Comparison of ENCODE assay signal across 8 mouse cellular contexts in the genomic region with DNA sequence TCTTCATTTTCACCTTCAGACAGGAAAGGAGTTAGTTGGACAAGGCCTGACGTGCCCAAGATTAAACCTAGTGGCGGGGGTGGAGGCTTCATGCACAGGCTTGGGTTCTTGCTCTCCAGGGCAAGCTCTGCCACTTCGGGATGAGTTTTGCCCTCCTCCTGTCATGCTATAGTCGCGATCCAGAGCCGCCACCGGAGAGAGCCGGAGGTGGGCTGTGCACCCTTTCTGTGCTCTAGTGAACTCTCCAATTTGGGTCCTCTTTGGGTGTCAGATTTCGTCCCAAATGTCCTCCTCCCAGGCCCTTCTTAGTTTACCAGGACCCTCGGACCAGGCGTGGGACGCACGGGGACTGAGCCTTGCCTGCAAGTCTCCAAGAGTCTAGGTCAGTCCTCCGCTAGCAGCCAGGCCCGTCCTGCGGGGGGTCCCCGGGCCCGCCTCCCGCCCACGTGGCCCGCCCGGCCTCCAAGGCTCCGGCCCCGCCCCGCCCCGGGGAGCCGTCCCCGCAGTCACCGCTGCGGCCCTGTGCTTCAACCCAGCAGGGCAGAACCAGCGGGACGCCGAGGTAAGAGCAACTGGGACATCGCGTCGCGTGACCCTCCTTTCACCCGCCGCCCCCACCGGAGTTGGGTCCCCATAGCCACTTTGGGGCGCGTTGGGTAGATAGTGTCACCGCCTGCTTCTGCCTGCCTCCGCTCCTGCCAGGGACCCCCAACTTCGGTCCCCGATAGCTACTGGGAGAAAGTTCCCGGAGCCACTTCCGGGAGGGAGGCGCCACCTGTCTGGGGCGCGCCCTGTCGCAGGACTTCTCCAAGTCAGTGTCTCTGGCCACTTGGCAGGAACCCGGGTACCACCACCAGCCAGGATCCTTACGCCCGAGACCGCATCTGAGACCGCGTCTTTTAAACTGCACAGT. TPM values are rescaled to one million over a fixed set of nuclear protein-coding genes. Genes with fewer than 3 reads are reported as not detected.
DNase-seq lines count a peak whose midpoint lies in the region; ATAC-seq and TF ChIP-seq lines count a peak whose summit lies in the region.

TSS of gene Arhgef3 (plus strand) at position 538 of the 913 bp plus-strand sequence.

- no peak for TF ChIP-seq CTCF in ES-Bruce4 (IDR thresholded peaks at IDR 0.05; ENCODE audit: low read depth, low read length)

- peak within 1 kb of the TSS; percentile 31 for H3K9ac ChIP-seq in ES-Bruce4 (ENCODE audit: low read depth, poor library complexity, severe bottlenecking)
- H3K9ac ChIP-seq in hindbrain, embryonic 13.5 days: peak within 1 kb of the TSS; percentile 72

- H3K4me2 ChIP-seq in hindbrain, embryonic 13.5 days: peak within 1 kb of the TSS; percentile 99

- no peaks in the 10 kb centered on the region for H3K9me3 ChIP-seq in ES-Bruce4 (replicated peaks; ENCODE audit: control insufficient read depth, insufficient read depth, low read length, poor library complexity, severe bottlenecking)
- H3K9me3 ChIP-seq in hindbrain, embryonic 13.5 days: no peaks in the 10 kb centered on the region
- H3K9me3 ChIP-seq in megakaryocyte, embryonic 14.5 days: no peaks in the 10 kb centered on the region

- ATAC-seq in hindbrain, embryonic 13.5 days (ENCODE audit: low FRiP score): peak; percentile 69; the same call in 1 of the 2 replicates

- H3K27ac ChIP-seq in ES-Bruce4 (ENCODE audit: insufficient read depth, low read length): no peak within 1 kb of the TSS
- no peak within 1 kb of the TSS for H3K27ac ChIP-seq in hindbrain, embryonic 13.5 days

- H3K4me3 ChIP-seq in ES-Bruce4 (ENCODE audit: low read depth, low read length): peak within 1 kb of the TSS; percentile 84
- peak within 1 kb of the TSS; percentile 54 for H3K4me3 ChIP-seq in hindbrain, embryonic 13.5 days
- H3K4me3 ChIP-seq in megakaryocyte, embryonic 14.5 days (replicated peaks): peak within 1 kb of the TSS; percentile 91

- TF ChIP-seq POLR2A in ES-Bruce4 (IDR thresholded peaks at IDR 0.05; ENCODE audit: insufficient read depth, low read length): no peak

- TF ChIP-seq EP300 in ES-Bruce4 (IDR thresholded peaks at IDR 0.05; ENCODE audit: insufficient read depth, low read depth, low read length): no peak

- H3K4me1 ChIP-seq in ES-Bruce4 (ENCODE audit: control insufficient read depth, insufficient read depth, low read length): no peaks in the 10 kb centered on the region
- H3K4me1 ChIP-seq in hindbrain, embryonic 13.5 days (replicated peaks): peaks cover 11% of the 10 kb centered on the region
- peaks cover 13% of the 10 kb centered on the region for H3K4me1 ChIP-seq in megakaryocyte, embryonic 14.5 days

- intact Hi-C loops in left cerebral cortex, postnatal 14 days (cut with DNase I): loop anchor here (5.0 kb wide), 2 partner anchors 53 to 68 kb away; no protein-coding TSS in a partner anchor

- DNase-seq in adrenal gland, postnatal 36 days: peak; percentile 88 to 93
- DNase-seq in gastrocnemius, adult 18-20 months (ENCODE audit: low spot score): peak; percentile 48
- no peak for DNase-seq in left cerebral cortex, postnatal 14 days (ENCODE audit: low spot score in 2 of 2)
- DNase-seq in spleen, postnatal 36 days (ENCODE audit: low spot score in 2 of 2): peak; percentile 8 to 19
- no peak for DNase-seq in right cerebral cortex, postnatal 36 days (ENCODE audit: low spot score in 2 of 2)

- H3K27me3 ChIP-seq in ES-Bruce4 (ENCODE audit: control insufficient read depth, insufficient read depth, low read length, poor library complexity, severe bottlenecking): no peaks in the 10 kb centered on the region
- peaks cover 58% of the 10 kb centered on the region for H3K27me3 ChIP-seq in hindbrain, embryonic 13.5 days
- peaks cover 75% of the 10 kb centered on the region for H3K27me3 ChIP-seq in megakaryocyte, embryonic 14.5 days (replicated peaks)

- WGBS in hindbrain, embryonic 13.5 days: under 1% methylated on average over 51 of the region's 58 CpGs

- no peaks in the 10 kb centered on the region for H3K36me3 ChIP-seq in ES-Bruce4 (ENCODE audit: control insufficient read depth, insufficient read depth, low read length, poor library complexity, severe bottlenecking)
- no peaks in the 10 kb centered on the region for H3K36me3 ChIP-seq in hindbrain, embryonic 13.5 days
- no peaks in the 10 kb centered on the region for H3K36me3 ChIP-seq in megakaryocyte, embryonic 14.5 days (replicated peaks; ENCODE audit: low read length)

RNA-seq across cellular contexts. Expression of gene Arhgef3, which starts in this region (rescaled TPM):
- polyA plus RNA-seq in ES-Bruce4 (2011; ENCODE audit: insufficient read depth, insufficient read length, low read depth, missing spikeins): 2.2 and 2.6 TPM in 2 replicates
- 10 to 100 TPM; 29.9 to 44.1 TPM for total RNA-seq in adrenal gland, postnatal 36 days (2021)
- total RNA-seq in gastrocnemius, adult 18-20 months (2021): 10 to 100 TPM; 11.4 to 20.5 TPM
- polyA plus RNA-seq in hindbrain, embryonic 13.5 days (2015; fragmentation: Nextera tagmentation; extraction: Ambion mirVana): 6.1 and 6.2 TPM in 2 replicates
- 10 to 100 TPM; 50.4 to 50.5 TPM for total RNA-seq in left cerebral cortex, postnatal 14 days (2021)
- polyA plus RNA-seq in megakaryocyte, embryonic 14.5 days (2012; ENCODE audit: insufficient read depth, low replicate concordance): 1.4 and 6.7 TPM in 2 replicates

Comparison
In these comparisons a context has a peak if more than half of its experiments do, and no peak if none do; other contexts are left out.
1. DNase-seq: peak in adrenal gland, postnatal 36 days (2 of 2), gastrocnemius, adult 18-20 months (single experiment) and spleen, postnatal 36 days (2 of 2); none in left cerebral cortex, postnatal 14 days (0 of 2) and right cerebral cortex, postnatal 36 days (0 of 2).
2. Peak in every context shown above with its lines, with median percentiles within 50 percentile points of each other: H3K4me3 ChIP-seq.